Mouse (Mus musculus): ENCODE results near the gene Rsph14.

DNA sequence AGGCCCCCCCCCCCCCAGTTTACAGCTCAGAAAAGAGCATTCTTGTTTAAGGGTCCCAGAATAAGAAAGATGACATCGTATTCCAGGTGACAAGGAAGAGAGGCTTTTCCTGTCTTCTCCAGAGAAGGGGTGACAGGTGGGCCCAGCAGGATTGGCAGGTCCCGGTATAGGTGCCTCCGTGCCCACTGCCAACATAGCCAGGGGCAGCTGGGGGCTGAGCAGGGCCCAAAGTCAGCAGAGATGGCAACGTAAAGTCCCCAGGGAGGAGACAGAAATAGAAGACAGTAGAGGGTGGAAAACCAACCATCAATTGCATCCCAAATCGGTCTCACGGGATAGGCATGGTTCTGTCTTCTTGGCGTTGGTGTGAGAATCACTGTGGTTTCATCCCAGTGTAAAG, 16.3 kb upstream of the Rsph14 start:
- TF ChIP-seq CTCF (IDR thresholded peaks at IDR 0.05 in 2 of 3, conservative IDR thresholded peaks at IDR 0.05 in 1 of 3; ENCODE audit: control insufficient read depth in 1 of 3, insufficient read depth in 1 of 3, low read depth in 2 of 3, low read length in 3 of 3, poor library complexity in 1 of 3, severe bottlenecking in 1 of 3) (no peak), MAFK (IDR thresholded peaks at IDR 0.05; ENCODE audit: borderline replicate concordance, low read depth, low read length) (no peak), POLR2AphosphoS5 (IDR thresholded peaks at IDR 0.05; ENCODE audit: borderline replicate concordance, low read depth, low read length) (no peak), POLR2AphosphoS2 (IDR thresholded peaks at IDR 0.05; ENCODE audit: low read length) (no peak), EP300 (IDR thresholded peaks at IDR 0.05; ENCODE audit: low read depth in 1 of 2, low read length in 2 of 2) (no peak), POLR2A (IDR thresholded peaks at IDR 0.05; ENCODE audit: control insufficient read depth in 1 of 2, insufficient read depth in 1 of 2, low read depth in 1 of 2, low read length in 2 of 2, poor library complexity in 1 of 2) (no peak), JUND (IDR thresholded peaks at IDR 0.05; ENCODE audit: low read depth, low read length) (no peak), MEF2A (IDR thresholded peaks at IDR 0.05; ENCODE audit: extremely low read depth, insufficient replicate concordance, low read depth, low read length, poor library complexity, severe bottlenecking) (no peak), ETS1 (IDR thresholded peaks at IDR 0.05; ENCODE audit: low read depth, low read length) (no peak), USF1 (IDR thresholded peaks at IDR 0.05; ENCODE audit: low read depth, low read length) (no peak), MAZ (IDR thresholded peaks at IDR 0.05; ENCODE audit: low read depth, low read length) (no peak)
